Mouse (Mus musculus) ZHBTc4 (cell line): ENCODE data around the gene Inhbb.

Experiments used
- DNase-seq: peaks from one replicate; pipeline ENCODE4 v3.0.0-alpha.2; 2011; ENCODE audit warnings: low read depth, low spot score

Gene Inhbb

DNA sequence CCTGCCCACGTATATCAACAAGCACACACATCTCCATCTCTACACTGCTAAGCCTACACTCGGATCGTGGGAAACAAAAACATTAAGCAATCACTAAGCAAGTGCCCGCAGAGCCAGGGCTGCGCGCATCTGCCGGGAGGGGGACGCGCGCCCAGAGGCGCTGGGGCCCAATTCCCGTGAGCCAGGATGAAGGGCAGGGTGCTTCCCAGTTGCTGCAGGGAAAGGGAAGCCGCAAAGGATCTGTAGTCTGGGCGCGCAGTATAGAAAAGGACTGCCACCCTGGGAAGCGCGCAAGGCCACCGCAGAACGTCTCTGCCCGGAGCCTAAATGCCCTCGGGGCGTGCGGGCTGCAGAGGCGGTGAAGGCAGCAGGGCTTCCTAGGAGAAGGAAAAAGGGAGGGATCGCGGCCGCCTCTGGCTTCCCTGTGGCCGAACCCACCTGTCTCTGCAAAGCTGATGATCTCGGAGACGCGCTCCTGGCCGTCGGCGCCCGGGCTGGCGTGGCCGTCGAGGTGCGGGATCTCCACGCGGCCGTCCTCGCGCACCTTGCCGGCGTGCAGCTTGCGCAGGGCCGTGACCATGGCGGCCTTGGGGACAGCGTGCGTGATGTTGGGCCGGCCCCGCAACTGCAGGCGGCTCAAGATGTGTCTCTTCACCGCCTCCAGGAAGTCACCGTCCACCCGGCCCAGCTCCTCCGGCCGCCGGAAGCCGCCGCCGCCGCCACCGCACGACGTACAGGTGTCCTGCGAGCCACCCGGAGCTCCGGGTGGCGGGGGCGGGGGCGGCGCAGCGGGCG, 1.7 kb downstream of the Inhbb start:
- DNase-seq = peak; percentile 67

DNA sequence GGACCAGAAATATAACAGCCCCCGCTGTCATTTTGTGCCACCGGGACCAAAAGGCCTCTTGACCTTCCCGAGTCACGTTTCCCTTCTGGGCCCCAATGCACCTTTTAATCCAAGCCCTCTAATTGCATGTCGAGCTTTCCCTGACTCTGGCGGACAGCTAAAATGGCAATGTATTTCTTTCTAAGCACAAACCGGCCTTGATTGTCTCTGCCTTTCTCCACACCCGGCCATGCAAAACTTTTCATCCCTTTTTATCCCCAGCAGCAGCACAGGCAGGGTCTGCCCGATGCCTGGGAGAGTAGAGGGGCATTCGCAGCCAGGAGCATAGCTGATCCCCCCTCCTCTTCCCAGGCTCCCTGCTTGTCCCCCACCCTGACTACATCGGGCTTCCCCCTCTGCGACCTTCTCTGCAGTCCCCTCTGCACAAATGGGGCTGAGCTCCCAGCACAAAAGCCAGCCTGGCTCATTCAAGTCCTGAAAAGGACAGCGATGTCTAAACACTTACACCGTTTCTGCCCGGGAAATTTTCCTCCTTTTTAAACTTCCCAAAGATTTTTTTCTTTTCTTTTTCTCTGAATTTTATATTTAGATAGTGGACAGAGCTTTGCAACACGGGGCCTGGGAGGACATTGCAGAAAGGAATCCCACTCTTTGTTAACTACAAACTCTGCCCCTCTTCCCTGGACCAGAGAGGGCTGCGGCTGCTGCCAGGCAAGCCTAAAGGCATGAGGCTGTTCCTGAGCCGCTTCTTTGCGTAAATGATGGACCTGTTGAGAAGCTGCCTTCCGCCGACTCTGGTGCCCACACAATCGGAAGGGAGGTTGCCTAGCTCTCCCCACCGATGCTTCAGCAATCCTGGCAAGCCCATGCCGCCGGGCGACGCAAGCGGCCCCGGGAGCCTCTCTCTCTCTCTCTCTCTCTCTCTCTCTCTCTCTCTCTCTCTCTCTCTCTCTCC, 2.6 kb downstream of the Inhbb start:
- DNase-seq = peak; percentile 39

DNA sequence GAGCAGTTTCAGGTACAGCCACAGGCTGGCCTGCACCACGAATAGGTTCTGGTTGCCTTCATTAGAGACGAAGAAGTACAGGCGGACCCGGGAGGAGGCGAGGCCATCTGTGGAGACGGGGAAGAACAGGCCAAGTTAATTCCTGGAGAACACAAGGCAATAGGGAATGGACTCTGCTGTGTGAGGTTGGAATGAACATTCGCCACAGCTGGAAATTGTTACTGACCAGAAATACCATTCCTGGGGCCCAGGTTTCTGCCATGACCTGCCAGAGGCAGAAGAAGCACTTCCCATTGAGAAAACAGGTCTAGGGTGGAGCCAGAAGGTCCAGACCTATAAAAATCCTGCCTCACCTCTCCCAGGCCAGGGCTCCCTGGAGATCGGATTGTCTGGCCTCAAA, 4.1 kb downstream of the Inhbb start:
- no peak for DNase-seq

DNA sequence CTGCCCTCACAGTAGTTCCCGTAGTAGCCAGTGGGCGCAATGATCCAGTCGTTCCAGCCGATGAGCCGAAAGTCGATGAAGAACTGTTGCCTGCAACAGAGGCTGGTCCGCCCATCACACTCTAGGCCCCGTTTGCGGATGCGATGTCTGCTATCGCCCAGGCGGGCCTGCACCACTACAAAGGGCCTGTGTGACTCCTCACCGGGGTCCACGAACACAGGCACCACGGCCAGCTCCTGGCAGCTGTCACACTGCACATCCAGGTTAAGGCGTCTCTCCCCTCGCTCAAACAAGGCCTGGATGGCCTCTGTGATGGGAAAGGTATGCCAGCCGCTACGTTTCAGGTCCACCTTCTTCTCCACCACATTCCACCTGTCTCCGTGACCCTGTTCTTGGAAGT, 4.5 kb downstream of the Inhbb start:
- peak; percentile 59 for DNase-seq

DNA sequence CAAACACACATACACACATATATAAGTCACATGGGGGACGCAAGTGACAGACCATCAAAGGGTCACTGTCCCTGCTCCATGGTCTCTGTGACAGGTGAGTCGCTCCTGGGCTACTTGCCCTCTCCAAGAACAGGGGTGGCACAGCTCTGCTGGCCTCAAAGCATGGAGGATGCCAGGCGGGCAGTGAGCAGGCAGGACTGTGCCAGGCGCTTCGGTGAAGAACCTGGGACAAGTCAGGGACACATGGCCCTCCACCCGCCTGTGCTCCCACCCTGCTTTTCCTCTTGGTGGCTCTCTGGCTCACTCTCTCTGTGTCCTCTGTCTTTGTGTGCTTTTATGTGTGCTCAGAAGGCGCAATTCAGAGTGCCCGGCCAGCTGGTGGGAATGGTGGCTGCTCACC, 5.4 kb downstream of the Inhbb start:
- DNase-seq = no peak

DNA sequence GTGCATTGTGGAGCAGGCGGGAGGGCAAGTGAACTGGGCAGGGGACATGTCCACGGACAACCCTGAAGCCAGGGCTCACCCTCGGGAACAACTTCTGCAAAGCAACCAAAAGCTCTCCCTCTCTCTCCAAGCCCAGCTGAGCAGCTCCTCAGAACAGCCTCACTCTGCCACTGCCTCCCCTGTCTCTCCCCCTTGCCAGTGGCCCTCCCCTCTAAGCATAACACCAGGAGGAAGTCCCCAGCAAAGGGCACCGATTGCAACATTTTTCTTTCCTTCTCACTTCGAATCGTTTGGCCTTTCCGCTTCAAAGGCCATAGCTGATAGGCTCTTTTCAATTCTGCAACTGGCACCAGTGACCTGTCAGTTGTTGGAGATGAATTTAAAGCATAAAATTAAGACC, 5.9 kb downstream of the Inhbb start:
- no peak for DNase-seq

DNA sequence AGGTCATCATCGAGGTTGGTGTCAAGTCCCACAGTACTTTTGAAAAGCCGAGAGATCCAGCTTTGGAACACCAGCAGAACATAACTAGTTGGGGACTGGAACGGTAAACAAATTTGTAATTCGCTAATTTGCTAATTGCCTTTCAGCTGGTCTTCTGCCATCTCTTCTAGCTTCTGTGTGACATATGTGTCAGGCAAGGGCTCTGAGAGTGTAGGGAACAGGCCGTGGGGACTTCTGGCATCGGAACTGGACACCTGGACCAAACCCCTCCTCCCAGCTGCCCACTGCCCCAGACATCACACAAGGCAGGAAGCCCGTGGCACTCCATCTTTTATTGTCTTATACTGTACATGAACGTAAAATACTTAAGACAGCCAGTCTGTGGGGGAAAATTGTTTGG, 6.9 kb downstream of the Inhbb start:
- DNase-seq = no peak

DNA sequence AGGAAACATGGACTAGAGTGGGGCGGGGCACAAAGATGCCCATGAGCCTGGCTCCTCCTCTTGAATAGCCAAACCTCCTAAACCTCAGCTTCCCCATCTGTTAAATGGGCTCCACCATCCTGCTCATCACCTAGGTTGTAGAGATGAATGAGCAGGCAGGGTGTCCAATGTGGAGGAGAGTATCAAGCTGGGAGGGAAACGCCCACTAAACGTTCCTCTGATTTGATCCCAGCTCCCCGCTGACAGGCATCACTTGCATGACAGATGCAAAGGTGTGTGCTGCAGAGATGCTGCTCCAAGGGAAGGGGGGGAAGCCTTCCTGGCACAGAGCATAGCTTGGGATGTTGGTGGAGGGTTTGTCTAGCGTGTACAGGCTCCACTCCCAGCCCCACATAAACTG, 11.4 kb downstream of the Inhbb start:
- peak; percentile 66 for DNase-seq

DNA sequence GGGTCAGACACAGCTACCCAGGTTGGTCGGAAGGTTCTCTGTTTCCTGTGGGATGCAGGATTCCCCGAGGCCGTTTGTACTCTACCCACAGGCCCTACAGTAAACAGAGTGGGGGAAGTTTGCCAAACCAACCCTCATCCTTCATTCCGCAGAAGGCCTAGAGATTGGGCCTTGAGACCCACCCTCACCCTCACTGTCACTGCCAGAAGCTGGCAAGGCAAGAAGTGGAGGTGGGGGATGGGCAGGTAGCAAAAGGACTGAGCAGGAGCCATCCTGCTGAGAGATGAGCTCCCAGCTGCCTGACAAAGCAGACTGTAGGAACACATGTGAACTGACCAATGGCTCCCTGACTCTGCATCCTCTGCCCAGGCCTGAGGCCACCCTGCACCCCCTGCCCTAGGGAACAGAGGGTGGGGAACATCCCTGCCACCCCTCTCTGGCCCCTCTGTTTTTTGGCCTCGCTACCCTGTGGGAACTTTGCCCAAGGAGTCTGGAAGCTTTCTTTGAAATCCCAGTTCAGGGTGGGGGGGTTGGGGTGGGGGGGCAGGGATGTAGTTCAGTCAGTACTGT, 12.4 kb downstream of the Inhbb start:
- no peak for DNase-seq

DNA sequence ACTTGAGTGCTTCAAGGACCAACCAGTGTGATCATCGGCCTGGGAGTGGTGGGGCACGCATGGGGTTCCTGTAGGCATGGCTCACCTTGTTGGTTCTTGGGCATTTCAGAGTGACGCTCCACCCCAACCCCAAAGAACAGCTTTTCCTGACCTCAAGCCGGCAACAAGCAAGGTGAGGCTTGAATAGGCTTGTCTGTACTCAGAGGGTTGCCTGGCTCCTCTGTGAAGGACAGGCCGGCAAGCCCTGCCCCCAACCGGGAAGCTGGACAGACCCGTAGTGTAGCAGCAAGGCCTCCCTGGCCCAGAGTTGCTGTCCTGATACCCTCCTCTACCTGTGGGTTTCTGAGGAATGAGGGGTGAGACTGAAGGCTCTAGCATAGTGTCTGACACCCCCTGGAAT, 12.9 kb downstream of the Inhbb start:
- no peak for DNase-seq

DNA sequence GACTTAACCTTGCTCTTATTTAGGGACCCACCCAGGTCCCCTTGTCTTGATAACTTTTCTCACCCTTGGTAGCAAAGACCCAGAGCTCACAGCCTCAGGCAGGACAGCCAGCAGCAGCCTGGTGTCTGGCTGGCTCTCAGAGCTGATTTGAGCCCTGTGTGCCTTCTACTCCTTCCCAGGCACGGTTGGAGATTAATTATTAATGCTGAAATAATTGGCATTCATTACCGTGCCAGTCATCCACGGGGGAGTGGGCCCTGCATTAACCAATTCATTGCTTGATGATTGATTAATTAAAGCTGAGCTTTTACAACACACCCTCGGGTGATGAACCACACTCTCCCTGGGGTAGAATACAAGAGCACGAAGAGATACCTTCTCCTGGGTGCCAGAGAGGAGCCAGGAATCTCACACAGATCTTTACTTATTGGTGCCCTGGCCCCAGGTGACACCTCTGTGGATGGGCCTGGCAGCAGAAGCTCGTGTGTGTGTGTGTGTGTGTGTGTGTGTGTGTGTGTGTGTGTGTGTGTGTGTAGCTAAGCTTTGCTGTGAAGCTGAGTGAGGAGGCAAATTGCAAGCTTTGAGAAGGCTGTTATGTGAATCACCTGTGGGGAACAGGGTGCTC, 14.2 kb downstream of the Inhbb start:
- no peak for DNase-seq

DNA sequence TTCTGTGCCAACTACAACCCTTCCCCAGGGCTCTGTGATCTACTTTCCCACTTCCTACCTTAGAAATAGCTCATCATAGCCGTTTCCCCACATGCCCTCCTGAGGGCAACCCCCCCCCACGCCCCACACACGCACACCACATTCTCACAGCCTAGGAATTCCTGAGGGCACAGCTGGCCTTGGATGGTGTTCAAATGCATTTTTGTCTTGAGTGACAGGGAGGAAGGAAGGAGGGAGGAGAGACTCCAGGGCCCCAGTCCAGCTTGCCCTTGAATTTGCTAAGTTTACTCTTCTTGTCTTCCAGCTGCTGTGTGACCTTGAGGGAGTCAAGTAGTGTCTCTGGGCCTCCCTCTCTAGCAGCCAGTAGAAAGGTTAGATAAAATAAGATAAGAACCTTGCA, 17.2 kb downstream of the Inhbb start:
- peak; percentile 78 for DNase-seq

DNA sequence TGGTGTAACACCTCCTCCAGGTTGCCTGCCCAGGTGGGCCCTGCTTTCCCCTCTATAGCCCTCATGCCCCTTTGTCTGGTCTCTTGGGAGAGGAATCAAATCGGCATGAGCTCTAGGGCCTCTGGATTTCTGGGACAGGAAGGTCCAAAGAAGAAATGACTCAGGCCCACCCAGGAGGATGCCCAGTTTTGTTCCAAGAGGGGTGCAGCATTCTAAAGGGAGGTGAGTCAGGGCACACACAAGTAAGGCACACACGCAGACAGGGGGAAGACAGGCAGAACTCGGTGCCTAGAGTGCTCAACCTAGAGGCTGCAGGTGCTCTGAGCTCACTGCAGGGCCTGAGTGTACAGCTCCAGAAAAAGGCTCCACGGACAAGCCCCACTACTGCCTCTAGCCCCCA, 17.7 kb downstream of the Inhbb start:
- no peak for DNase-seq

DNA sequence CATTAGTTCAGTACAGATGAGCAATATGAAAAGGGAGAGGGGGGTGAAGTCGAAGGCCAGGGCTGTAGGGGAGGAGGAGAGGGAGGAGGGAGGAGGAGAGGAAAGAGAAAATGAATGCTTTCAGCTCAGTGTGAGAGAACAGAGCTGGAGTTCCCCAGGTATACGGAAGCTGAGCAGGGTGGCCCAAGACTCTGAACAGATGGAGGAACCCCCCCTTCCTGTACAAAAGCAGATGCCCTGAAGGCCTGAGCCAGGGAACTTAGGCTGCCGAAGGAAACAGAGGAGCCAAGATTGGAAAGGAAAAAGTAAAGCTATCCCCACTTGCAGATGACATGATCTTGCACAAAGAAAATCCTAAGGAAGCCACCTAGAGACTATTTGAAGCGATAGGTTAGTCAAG, 20.8 kb downstream of the Inhbb start:
- no peak for DNase-seq

DNA sequence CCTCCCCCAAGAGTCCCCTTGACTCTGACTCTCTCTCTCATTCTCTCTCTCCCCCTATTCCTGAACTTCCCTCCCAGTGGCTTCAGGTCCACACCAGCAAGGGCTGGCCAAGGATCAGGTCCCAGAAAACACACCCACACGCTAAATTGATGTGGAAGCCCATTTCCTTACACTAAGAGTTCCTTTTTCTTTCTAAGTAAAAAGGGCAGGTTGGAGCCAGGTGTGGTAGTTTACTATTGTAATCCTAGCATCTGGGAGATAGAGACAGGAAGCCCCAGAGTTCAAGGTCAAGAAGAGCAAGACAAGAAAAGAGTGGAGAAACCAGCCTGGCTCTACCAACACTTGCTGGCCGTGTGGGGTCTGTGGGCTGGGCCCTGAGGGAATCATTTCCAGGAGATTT, 23.4 kb downstream of the Inhbb start:
- DNase-seq = peak; percentile 90

DNA sequence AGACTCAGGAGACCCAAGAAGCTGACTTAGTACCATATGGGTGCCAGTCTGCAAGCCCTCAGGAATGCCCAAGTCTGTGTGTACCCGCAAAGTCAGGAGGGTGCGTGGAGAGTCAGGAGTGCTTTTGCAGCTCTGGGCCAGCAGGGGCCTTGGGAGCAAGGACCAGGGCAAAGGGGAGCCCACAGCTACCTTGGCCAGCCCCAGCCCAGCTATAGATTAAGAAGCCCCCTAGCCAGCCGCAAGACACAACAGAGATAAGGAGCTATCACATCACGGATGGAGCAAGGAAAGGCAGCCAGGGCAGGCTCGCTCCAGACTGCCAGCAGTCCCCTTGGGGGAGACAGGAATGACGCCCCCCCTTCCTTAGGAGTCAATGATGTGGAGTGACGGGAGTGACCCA, 24.2 kb downstream of the Inhbb start:
- DNase-seq = no peak

DNA sequence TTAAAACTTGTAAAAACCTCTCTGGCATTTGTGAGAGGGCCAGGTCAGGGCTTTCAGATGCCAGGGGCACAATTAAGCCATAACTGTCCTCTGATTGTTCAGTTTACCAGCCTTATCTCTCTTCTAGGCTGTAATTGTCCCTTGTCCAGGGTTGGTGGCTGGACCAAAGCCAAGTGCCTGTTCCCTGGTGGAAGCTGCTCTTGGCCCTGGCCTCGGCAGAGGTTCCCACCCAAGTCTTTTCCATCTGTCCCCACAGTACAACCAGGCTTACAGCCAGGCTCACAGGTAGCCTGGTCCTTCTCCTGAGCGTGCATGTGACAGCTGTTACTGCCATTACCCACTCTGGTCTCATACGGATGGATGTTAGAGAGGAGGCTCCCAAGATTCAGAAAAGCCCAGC, 30.7 kb downstream of the Inhbb start:
- DNase-seq = no peak

DNA sequence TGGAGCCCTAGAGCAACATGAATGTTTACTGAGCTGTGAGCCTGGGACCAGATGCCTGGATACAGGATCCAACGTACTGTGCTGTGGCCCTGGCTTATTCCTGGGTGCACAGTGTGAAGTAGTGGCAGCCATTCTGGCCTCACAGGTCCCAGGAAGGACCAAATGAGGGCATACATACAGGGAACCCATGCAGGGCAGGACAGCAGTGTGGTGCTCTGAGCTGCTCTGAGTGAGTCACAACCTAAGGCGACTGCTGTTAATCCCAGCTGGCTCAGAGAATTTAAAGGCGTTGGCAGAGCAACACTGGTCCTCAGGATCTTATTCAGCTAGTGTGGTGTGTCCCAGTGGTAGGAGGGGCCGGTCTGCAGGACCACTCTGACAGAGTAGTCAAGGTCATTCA, 31.4 kb downstream of the Inhbb start:
- DNase-seq = no peak

DNA sequence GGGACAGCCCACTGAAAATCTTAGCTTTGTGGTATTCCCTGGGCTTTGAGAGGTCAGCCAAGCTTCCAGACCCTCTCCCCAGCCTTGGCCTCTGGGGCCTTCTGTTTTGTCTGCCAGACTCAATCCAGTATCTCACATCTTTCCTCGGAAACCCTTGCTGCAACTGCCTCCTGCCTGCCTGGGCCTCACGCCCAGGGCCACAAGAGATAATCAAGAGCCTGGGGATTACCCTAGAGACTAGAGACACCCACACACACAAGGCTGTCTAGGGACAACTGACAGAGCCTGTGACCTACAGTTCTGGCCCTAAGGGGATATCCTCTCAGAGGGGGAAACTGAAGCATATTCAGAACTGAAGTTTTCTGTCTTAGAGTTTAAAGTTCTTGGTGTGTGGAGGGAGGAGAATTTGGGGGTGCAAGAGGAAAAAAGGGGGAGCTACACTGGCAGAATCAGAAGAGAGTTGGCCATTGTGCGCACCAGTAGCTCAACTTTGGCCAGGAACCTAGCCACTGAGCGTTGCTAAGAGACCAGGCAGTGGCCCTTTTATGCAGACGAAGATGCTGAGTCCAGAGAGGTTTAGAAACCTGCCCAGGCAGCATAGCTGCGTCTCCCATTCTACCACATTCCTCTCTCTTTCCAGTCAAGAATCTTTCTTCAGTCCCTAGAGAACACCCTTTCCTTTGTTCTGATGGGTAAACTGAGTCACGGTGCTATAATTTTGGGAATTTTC, 32.1 kb downstream of the Inhbb start:
- no peak for DNase-seq

DNA sequence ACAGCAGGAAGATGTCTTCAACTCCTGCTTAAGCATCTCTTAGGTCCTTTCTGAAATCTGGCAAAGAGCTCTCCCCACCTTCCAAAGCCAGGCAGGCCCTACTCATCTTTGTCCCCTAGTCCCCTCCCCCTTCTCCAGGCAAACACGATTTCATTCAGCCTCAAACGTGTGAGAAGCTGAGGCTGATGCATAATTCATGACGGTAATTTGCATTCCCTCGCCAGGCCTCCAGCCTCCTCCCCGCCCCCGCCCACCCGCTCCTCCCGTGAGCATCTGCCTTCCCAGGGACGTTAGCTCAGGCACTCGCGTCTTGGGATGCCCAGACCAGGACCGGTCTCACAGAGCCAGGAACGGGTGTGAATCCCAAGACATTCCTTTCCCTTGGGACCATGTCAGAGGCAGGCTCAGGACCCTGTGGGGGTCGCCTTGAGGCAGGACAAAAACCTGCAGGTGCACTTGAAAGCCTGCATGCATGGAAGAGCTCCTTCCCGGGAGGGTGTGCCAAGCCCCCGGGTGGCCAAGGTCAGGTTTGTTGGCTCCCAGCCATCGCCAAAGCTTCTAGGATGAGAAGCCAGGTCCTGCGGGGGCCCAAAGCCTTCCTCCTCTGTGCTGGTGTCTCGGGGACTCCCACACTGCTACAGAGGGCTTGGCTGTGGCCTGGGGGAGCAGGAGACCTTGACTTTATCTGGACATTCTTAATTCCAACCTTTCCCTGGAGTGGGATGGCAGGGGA, 33.2 kb downstream of the Inhbb start:
- DNase-seq = peak; percentile 94

DNA sequence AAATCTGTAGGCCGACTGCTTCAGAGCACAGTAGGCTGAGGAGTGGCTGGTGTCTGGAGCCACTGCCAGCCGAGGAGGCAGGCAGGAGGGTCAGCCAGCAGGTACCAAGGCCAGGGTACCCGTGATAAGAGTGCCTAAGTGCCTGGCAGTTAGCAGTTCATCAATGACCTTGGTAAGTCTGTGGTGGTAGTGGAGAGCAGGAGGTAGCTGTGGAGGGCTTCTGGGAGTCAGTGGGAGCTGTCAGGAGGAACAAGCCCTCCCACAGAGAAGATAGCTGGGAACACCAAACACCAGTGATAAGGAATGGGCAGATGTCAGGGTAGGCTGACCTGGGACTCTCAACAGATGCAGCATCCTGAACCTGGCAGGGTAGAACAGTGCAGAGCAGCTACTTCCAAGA, 35.7 kb downstream of the Inhbb start:
- no peak for DNase-seq
